Mouse (Mus musculus): ENCODE measurements around the gene Col5a3. TPM values are rescaled to one million over a fixed set of nuclear protein-coding genes. Genes with fewer than 3 reads are reported as not detected.

Col5a3 gene
- total RNA-seq, 1 experiment: 2.3 TPM

- no peak for TF ChIP-seq CHD2 (IDR thresholded peaks at IDR 0.05; ENCODE audit: low read depth, low read length)
- no peaks in the 10 kb centered on the region for H3K9me3 ChIP-seq (ENCODE audit: control insufficient read depth, insufficient read depth, low read depth, low read length)
Observed at GRCm38 (mm10) chr9:20805159-20805495, 9.7 kb downstream of the Col5a3 start.

GRCm38 (mm10) chr9:20804266-20805158 lies 10.4 kb downstream of the Col5a3 start:
- peak; percentile 38 for DNase-seq (ENCODE audit: low read depth, low spot score)
- in situ Hi-C loops (cut with MboI; ENCODE audit: low sequenced_read_pairs in 2 of 2, unreplicated experiment in 2 of 2): no loop called here

More at GRCm38 (mm10) chr9:20805159-20805495, 9.7 kb downstream of the Col5a3 start:
- in situ Hi-C loops (cut with MboI; ENCODE audit: low sequenced_read_pairs in 2 of 2, unreplicated experiment in 2 of 2): no loop called here
- Histone ChIP-seq H3K36me3 (ENCODE audit: control insufficient read depth, insufficient read depth, low read length, poor library complexity, severe bottlenecking) (no peaks in the 10 kb centered on the region), H3K9ac (ENCODE audit: insufficient read depth, low read depth, low read length, poor library complexity, severe bottlenecking) (no peak overlapping the region), H3K27ac (ENCODE audit: insufficient read depth, low read depth, low read length, poor library complexity, severe bottlenecking) (no peak overlapping the region), H3K4me3 (ENCODE audit: insufficient read depth in 1 of 2, low read depth in 1 of 2, low read length in 2 of 2, poor library complexity in 1 of 2, severe bottlenecking in 1 of 2) (no peak overlapping the region), H3K4me1 (ENCODE audit: control insufficient read depth in 2 of 2, insufficient read depth in 2 of 2, low read length in 2 of 2, poor library complexity in 1 of 2) (no peaks in the 10 kb centered on the region)
- DNase-seq (ENCODE audit: low read depth, low spot score): no peak

GRCm38 (mm10) chr9:20794108-20794806 lies 20.6 kb downstream of the Col5a3 start:
- no peak for TF ChIP-seq ZC3H11A (IDR thresholded peaks at IDR 0.05; ENCODE audit: borderline replicate concordance, low read depth, low read length)
- TF ChIP-seq ZNF384 (IDR thresholded peaks at IDR 0.05; ENCODE audit: low read depth, low read length): no peak
- no peak for TF ChIP-seq HCFC1 (IDR thresholded peaks at IDR 0.05; ENCODE audit: borderline replicate concordance, insufficient read depth, low read length)
- no peak for TF ChIP-seq MAFK (IDR thresholded peaks at IDR 0.05; ENCODE audit: insufficient read depth, low read depth, low read length)
- TF ChIP-seq CHD2 (IDR thresholded peaks at IDR 0.05; ENCODE audit: low read depth, low read length): no peak
- no peak overlapping the region for H3K9ac ChIP-seq (ENCODE audit: insufficient read depth, low read depth, low read length, poor library complexity, severe bottlenecking)
- DNase-seq (ENCODE audit: low read depth, low spot score): no peak
- H3K36me3 ChIP-seq (ENCODE audit: control insufficient read depth, insufficient read depth, low read length, poor library complexity, severe bottlenecking): no peaks in the 10 kb centered on the region
- no peaks in the 10 kb centered on the region for H3K9me3 ChIP-seq (ENCODE audit: control insufficient read depth, insufficient read depth, low read depth, low read length)
- peaks cover 0 to 7% of the 10 kb centered on the region in 2 experiments; a peak in 2 of 4 replicates for H3K4me1 ChIP-seq (ENCODE audit: control insufficient read depth in 2 of 2, insufficient read depth in 2 of 2, low read length in 2 of 2, poor library complexity in 1 of 2)
- H3K4me3 ChIP-seq (ENCODE audit: insufficient read depth in 1 of 2, low read depth in 1 of 2, low read length in 2 of 2, poor library complexity in 1 of 2, severe bottlenecking in 1 of 2): no peak overlapping the region
- no peak overlapping the region for H3K27ac ChIP-seq (ENCODE audit: insufficient read depth, low read depth, low read length, poor library complexity, severe bottlenecking)
- in situ Hi-C loops (cut with MboI; ENCODE audit: low sequenced_read_pairs in 2 of 2, unreplicated experiment in 2 of 2): no loop called here

More at GRCm38 (mm10) chr9:20804266-20805158, 10.4 kb downstream of the Col5a3 start:
- no peaks in the 10 kb centered on the region for H3K36me3 ChIP-seq (ENCODE audit: control insufficient read depth, insufficient read depth, low read length, poor library complexity, severe bottlenecking)
- no peak overlapping the region for H3K9ac ChIP-seq (ENCODE audit: insufficient read depth, low read depth, low read length, poor library complexity, severe bottlenecking)
- no peaks in the 10 kb centered on the region for H3K4me1 ChIP-seq (ENCODE audit: control insufficient read depth in 2 of 2, insufficient read depth in 2 of 2, low read length in 2 of 2, poor library complexity in 1 of 2)
- H3K9me3 ChIP-seq (ENCODE audit: control insufficient read depth, insufficient read depth, low read depth, low read length): no peaks in the 10 kb centered on the region
- no peak overlapping the region for H3K27ac ChIP-seq (ENCODE audit: insufficient read depth, low read depth, low read length, poor library complexity, severe bottlenecking)
- TF ChIP-seq HCFC1 (IDR thresholded peaks at IDR 0.05; ENCODE audit: borderline replicate concordance, insufficient read depth, low read length) (no peak), ZNF384 (IDR thresholded peaks at IDR 0.05; ENCODE audit: low read depth, low read length) (no peak), MAFK (IDR thresholded peaks at IDR 0.05; ENCODE audit: insufficient read depth, low read depth, low read length) (no peak), ZC3H11A (IDR thresholded peaks at IDR 0.05; ENCODE audit: borderline replicate concordance, low read depth, low read length) (no peak), CHD2 (IDR thresholded peaks at IDR 0.05; ENCODE audit: low read depth, low read length) (no peak)
- H3K4me3 ChIP-seq (ENCODE audit: insufficient read depth in 1 of 2, low read depth in 1 of 2, low read length in 2 of 2, poor library complexity in 1 of 2, severe bottlenecking in 1 of 2): no peak overlapping the region

GRCm38 (mm10) chr9:20790345-20790744 lies 24.5 kb downstream of the Col5a3 start:
- no peak for TF ChIP-seq ZC3H11A (IDR thresholded peaks at IDR 0.05; ENCODE audit: borderline replicate concordance, low read depth, low read length)
- TF ChIP-seq CHD2 (IDR thresholded peaks at IDR 0.05; ENCODE audit: low read depth, low read length): no peak
- no peak for TF ChIP-seq MAFK (IDR thresholded peaks at IDR 0.05; ENCODE audit: insufficient read depth, low read depth, low read length)
- no peak for TF ChIP-seq HCFC1 (IDR thresholded peaks at IDR 0.05; ENCODE audit: borderline replicate concordance, insufficient read depth, low read length)
- no peak for TF ChIP-seq ZNF384 (IDR thresholded peaks at IDR 0.05; ENCODE audit: low read depth, low read length)
- Histone ChIP-seq H3K4me3 (ENCODE audit: insufficient read depth in 1 of 2, low read depth in 1 of 2, low read length in 2 of 2, poor library complexity in 1 of 2, severe bottlenecking in 1 of 2) (no peak overlapping the region), H3K27ac (ENCODE audit: insufficient read depth, low read depth, low read length, poor library complexity, severe bottlenecking) (no peak overlapping the region), H3K9ac (ENCODE audit: insufficient read depth, low read depth, low read length, poor library complexity, severe bottlenecking) (no peak overlapping the region), H3K36me3 (ENCODE audit: control insufficient read depth, insufficient read depth, low read length, poor library complexity, severe bottlenecking) (no peaks in the 10 kb centered on the region), H3K9me3 (ENCODE audit: control insufficient read depth, insufficient read depth, low read depth, low read length) (no peaks in the 10 kb centered on the region), H3K4me1 (ENCODE audit: control insufficient read depth in 2 of 2, insufficient read depth in 2 of 2, low read length in 2 of 2, poor library complexity in 1 of 2) (peaks cover 0 to 4% of the 10 kb centered on the region in 2 experiments; a peak in 2 of 4 replicates)
- in situ Hi-C loops (cut with MboI; ENCODE audit: low sequenced_read_pairs in 2 of 2, unreplicated experiment in 2 of 2): no loop called here
- DNase-seq (ENCODE audit: low read depth, low spot score): no peak

Measured in ES-E14 (cell line).